Mouse (Mus musculus): Measurements from ENCODE around the gene Ints12.

Ints12 gene

DNA sequence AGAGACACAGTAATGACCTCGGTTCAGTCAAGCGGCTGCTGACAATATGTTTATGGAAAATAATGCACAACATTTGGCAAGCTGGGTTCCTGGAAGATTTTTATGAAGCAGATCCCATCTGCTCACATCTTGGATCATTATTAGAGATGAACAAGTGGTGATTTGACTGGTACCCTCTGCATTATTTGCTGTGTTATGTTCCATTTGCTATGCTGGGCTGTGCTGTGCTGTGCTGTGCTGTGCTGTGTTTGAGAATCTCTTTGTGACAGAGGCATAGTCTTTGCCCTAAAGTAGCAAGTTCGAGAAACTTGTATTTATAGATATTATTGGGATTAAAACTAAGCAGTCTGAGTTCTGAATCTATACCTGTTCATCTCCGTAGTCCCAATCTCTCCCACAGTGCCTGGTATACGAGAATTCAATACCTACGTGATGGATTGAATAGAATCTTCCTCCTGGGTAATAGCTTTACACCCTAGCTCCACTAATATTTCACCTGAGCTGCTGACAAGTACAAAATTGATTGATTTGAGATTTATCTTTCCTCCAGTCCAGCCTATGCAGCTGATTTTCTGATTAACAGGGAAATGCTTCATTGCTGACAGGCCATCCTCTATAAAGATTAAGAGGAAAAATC is 53.0 kb downstream of the Ints12 start:
- no peak for DNase-seq (ENCODE audit: extremely low spot score, low spot score)

DNA sequence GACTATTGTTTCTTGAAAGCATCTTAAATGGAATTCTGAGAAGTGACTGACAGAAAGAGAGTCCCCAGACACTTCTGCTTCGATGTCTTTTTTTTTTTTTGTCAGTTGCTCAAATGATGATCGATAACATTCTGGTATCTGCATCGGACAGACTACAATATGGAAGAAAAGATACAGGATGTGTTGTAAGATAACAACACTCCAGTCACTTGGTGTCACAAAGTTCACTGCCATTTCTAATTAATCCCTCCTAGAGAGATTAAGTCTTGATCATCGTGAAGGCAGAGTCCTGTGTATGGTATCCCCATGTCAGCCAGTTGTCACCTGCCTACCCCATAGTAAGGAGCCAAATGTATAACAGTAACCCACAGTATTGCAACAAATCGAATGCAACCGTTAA is 60.0 kb downstream of the Ints12 start:
- no peak for DNase-seq (ENCODE audit: extremely low spot score, low spot score)

DNA sequence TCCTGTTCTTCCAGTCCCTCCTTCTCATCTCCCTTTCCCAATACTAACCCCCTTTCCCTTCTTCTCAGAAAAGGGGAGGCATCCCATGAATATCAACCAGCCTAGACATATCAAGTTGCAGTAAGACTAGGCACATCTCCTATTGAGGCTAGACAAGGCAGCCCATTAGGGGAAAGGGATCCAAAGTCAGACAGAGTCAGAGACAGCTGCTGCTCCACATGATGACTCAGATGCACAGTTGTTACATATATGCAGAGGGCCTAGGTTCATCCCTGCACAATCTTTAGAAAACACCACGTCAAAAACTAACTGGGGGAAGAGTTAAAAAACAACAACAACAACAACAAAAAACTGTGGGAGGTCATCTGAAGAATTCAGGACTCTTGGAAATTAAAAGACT is 61.2 kb downstream of the Ints12 start:
- DNase-seq (ENCODE audit: extremely low spot score, low spot score) = no peak

DNA sequence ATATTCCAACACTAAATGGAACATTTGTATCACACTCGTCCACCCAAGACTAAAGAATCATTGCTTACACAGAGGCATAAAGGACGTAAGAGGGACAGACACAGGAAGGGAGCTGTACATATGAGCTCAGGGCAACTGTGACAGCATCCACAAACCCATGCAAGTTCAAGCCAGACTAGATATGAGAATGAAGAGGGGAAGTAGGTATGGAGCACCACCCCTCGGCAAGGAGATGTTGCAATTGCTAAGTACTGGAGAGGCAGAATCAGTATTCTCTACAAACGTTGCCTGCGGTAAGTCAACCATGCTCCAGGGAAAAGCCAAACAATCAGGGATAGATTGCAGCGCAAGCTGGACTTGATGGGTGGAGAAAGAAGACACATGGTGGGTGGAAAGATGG is 62.0 kb downstream of the Ints12 start:
- DNase-seq (ENCODE audit: extremely low spot score, low spot score) = no peak

DNA sequence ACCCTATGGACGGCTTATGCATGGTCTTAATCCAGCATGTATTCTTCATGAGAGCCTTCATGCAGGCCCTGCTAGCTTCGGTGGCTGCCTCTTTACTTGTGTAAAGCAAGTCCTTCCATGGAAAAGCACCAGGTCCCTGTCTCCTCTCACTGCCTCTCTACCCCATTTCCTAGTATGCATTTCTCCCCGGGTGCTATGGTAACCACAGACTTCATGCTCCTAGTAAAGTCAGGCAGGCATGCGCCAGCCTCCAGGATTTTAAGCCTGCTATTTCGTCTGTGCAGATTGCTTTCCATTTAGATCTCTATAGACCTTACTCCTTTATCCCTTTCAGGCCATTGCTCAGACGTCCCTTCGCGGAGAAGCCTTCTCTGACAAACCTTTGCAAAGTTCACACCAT is 63.0 kb downstream of the Ints12 start:
- no peak for DNase-seq (ENCODE audit: extremely low spot score, low spot score)

DNA sequence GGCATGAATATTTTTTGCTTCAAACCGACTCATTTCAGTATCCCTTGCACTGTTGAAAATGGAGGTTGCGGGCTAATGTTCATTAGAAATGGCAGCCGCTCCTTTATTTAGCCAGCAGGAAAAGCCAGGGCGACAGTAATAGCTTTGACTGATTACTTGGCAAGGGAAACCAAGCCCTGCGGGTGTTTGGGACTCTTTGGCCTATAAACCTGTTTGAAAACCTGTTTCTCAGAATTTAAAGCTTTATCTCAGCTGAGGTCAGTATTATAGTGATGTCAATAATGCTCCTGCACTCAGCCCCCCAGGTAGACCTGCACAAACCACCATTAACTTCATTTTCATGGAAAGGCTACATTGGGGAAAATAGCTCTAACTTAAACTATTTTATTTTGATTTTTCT is 66.6 kb downstream of the Ints12 start:
- DNase-seq (ENCODE audit: extremely low spot score, low spot score) = no peak
